7 mouse cellular contexts compared by ENCODE assay signal in genomic region chr8:105964506-105965265, GRCm38 (mm10). TPM values are rescaled to one million over a fixed set of nuclear protein-coding genes. Genes with fewer than 3 reads are reported as not detected.
DNase-seq lines count a peak whose midpoint lies in the region; ATAC-seq and TF ChIP-seq lines count a peak whose summit lies in the region.

No protein-coding gene starts in this region.

- TF ChIP-seq CTCF in C2C12 (IDR thresholded peaks at IDR 0.05; ENCODE audit: control insufficient read depth, insufficient read depth, insufficient read length): no peak
- no peak for TF ChIP-seq CTCF in G1E (IDR thresholded peaks at IDR 0.05; ENCODE audit: low read depth, low read length)

- H3K36me3 ChIP-seq in C2C12 (ENCODE audit: control insufficient read depth, insufficient read depth): peaks cover 5% of the 10 kb centered on the region
- H3K36me3 ChIP-seq in G1E (replicated peaks): peaks cover 44% of the 10 kb centered on the region
- H3K36me3 ChIP-seq in heart, embryonic 14.5 days (ENCODE audit: control insufficient read depth, insufficient read depth, low read length): peaks cover 18% of the 10 kb centered on the region
- H3K36me3 ChIP-seq in liver, embryonic 15.5 days (replicated peaks): peaks cover 10% of the 10 kb centered on the region

- DNase-seq in G1E (ENCODE audit: low spot score): no peak
- DNase-seq in adrenal gland, postnatal 4 days (ENCODE audit: low spot score in 2 of 2): no peak
- no peak for DNase-seq in adipocyte (ENCODE audit: low spot score)
- DNase-seq in adrenal gland, adult 8-10 months: no peak

- peaks cover 48% of the 10 kb centered on the region for H3K4me1 ChIP-seq in G1E (ENCODE audit: insufficient read depth, low read depth, low read length)
- H3K4me1 ChIP-seq in heart, embryonic 14.5 days (ENCODE audit: control insufficient read depth in 2 of 2, insufficient read depth in 2 of 2, low read length in 2 of 2): peaks cover 29 to 61% of the 10 kb centered on the region in 2 experiments
- H3K4me1 ChIP-seq in liver, embryonic 15.5 days (replicated peaks): peaks cover 89% of the 10 kb centered on the region

- H3K27me3 ChIP-seq in C2C12 (ENCODE audit: control insufficient read depth, insufficient read depth, insufficient read length) (no peaks in the 10 kb centered on the region), G1E (ENCODE audit: insufficient read depth, low read length) (no peaks in the 10 kb centered on the region)
- H3K27me3 ChIP-seq in heart, embryonic 14.5 days (ENCODE audit: control insufficient read depth, insufficient read depth, low read length): no peaks in the 10 kb centered on the region
- no peaks in the 10 kb centered on the region for H3K27me3 ChIP-seq in liver, embryonic 15.5 days

- H3K9me3 ChIP-seq in G1E (replicated peaks): no peaks in the 10 kb centered on the region
- H3K9me3 ChIP-seq in heart, embryonic 14.5 days (ENCODE audit: control insufficient read depth, low read length): no peaks in the 10 kb centered on the region
- no peaks in the 10 kb centered on the region for H3K9me3 ChIP-seq in liver, embryonic 15.5 days (replicated peaks)

- H3K79me3 ChIP-seq in C2C12 (ENCODE audit: low read depth): peaks cover 45% of the 10 kb centered on the region

- H3ac ChIP-seq in C2C12 (ENCODE audit: control insufficient read depth, insufficient read length, low read depth): peak overlapping the region; percentile 95

- H3K27ac ChIP-seq in heart, embryonic 14.5 days (replicated peaks in 1 of 2; ENCODE audit: control insufficient read depth in 1 of 2, insufficient read depth in 1 of 2, low read depth in 2 of 2, low read length in 2 of 2): peak overlapping the region in 1 of 2 experiments; percentile 95; a peak in 2 of 4 replicates
- peak overlapping the region; percentile 93 for H3K27ac ChIP-seq in liver, embryonic 15.5 days (replicated peaks)

- H3K9ac ChIP-seq in heart, embryonic 14.5 days (ENCODE audit: low read length): peak overlapping the region; percentile 97
- peak overlapping the region; percentile 75 for H3K9ac ChIP-seq in liver, embryonic 15.5 days

- no peak for ATAC-seq in G1E (ENCODE audit: extremely low read depth, insufficient number of reproducible peaks, low FRiP score, poor library complexity, severe bottlenecking)
- ATAC-seq in heart, embryonic 14.5 days (ENCODE audit: insufficient number of reproducible peaks, insufficient read depth, low FRiP score, low read depth): no peak
- no peak for ATAC-seq in liver, embryonic 15.5 days (ENCODE audit: insufficient read depth)

- H3K4me2 ChIP-seq in heart, embryonic 14.5 days (ENCODE audit: low read length): peak overlapping the region; percentile 90
- peak overlapping the region; percentile 97 for H3K4me2 ChIP-seq in liver, embryonic 15.5 days

- WGBS in heart, embryonic 14.5 days: 38% methylated on average over 12 of the region's 12 CpGs
- 52% methylated on average over 12 of the region's 12 CpGs for WGBS in liver, embryonic 15.5 days (ENCODE audit: insufficient replicate concordance)

- peaks cover 62% of the 10 kb centered on the region for H3K79me2 ChIP-seq in C2C12 (ENCODE audit: control insufficient read depth, insufficient read depth)

- H3K4me3 ChIP-seq in C2C12 (ENCODE audit: insufficient read depth, poor library complexity, severe bottlenecking): peak overlapping the region; percentile 76
- peak overlapping the region; percentile 96 for H3K4me3 ChIP-seq in G1E (ENCODE audit: low read depth, low read length)
- peak overlapping the region; percentile 90 to 93 for H3K4me3 ChIP-seq in heart, embryonic 14.5 days (ENCODE audit: control insufficient read depth in 1 of 2, insufficient read depth in 1 of 2, low read depth in 1 of 2, low read length in 2 of 2)
- H3K4me3 ChIP-seq in liver, embryonic 15.5 days (replicated peaks): peak overlapping the region; percentile 77

TF ChIP-seq in C2C12, 6 proteins besides CTCF, POLR2A, EP300 and RAD21:
- TF ChIP-seq MYOD1 (IDR thresholded peaks at IDR 0.05; ENCODE audit: control insufficient read depth, insufficient read length, low read depth) (no peak), CEBPB (IDR thresholded peaks at IDR 0.05; ENCODE audit: low read depth) (no peak)

RNA-seq across cellular contexts. Expression of gene Slc12a4, which starts 1.2 kb away (rescaled TPM):
- polyA plus RNA-seq in C2C12 (2012; fragmentation: generic; extraction: Trizol) (79.1 TPM), G1E (2012) (7.4 and 8.7 TPM in 2 replicates)
- total RNA-seq in G1E (2014; fragmentation: Nextera tagmentation) (3.7 and 4.4 TPM in 2 replicates), G1E (2017) (6.6 and 7.2 TPM in 2 replicates)
- 32.7 and 38.4 TPM in 2 replicates for polyA plus RNA-seq in heart, embryonic 14.5 days (2014; fragmentation: Nextera tagmentation; extraction: Ambion mirVana)
- polyA plus RNA-seq in liver, embryonic 15.5 days (2015; fragmentation: Nextera tagmentation; extraction: Ambion mirVana): 10.6 and 11.9 TPM in 2 replicates
- 10 to 100 TPM; 30.9 to 40.2 TPM for total RNA-seq in adrenal gland, postnatal 4 days (2021)
- total RNA-seq in adrenal gland, adult 8-10 months (2022): 10 to 100 TPM; 46.2 to 86.2 (median 68.3) TPM

RNA-seq across cellular contexts. Expression of gene Dpep3, which starts 14.5 kb away (rescaled TPM):
- polyA plus RNA-seq in C2C12 (2012; fragmentation: generic; extraction: Trizol) (not detected), G1E (2012) (not detected in 2 replicates)
- total RNA-seq in G1E (2014; fragmentation: Nextera tagmentation) (not detected in 2 replicates), G1E (2017) (0.05 TPM in 1 of 2 replicates, not detected in the other)
- not detected in 2 replicates for polyA plus RNA-seq in heart, embryonic 14.5 days (2014; fragmentation: Nextera tagmentation; extraction: Ambion mirVana)
- polyA plus RNA-seq in liver, embryonic 15.5 days (2015; fragmentation: Nextera tagmentation; extraction: Ambion mirVana): not detected in 2 replicates
- total RNA-seq in adrenal gland, postnatal 4 days (2021): not detected
- not detected for total RNA-seq in adrenal gland, adult 8-10 months (2022)

RNA-seq across cellular contexts. Expression of gene Lcat, which starts 21.5 kb away (rescaled TPM):
- polyA plus RNA-seq in C2C12 (2012; fragmentation: generic; extraction: Trizol) (1.4 TPM), G1E (2012) (0.29 and 0.40 TPM in 2 replicates)
- total RNA-seq in G1E (2014; fragmentation: Nextera tagmentation) (0.92 TPM in 1 of 2 replicates, not detected in the other), G1E (2017) (0.17 and 0.22 TPM in 2 replicates)
- polyA plus RNA-seq in heart, embryonic 14.5 days (2014; fragmentation: Nextera tagmentation; extraction: Ambion mirVana): 1.2 and 1.3 TPM in 2 replicates
- polyA plus RNA-seq in liver, embryonic 15.5 days (2015; fragmentation: Nextera tagmentation; extraction: Ambion mirVana): 70.8 and 85.2 TPM in 2 replicates
- 10 to 100 TPM in 1 of 2 experiments, 1 to 10 TPM in 1; 2.1 to 33.5 TPM for total RNA-seq in adrenal gland, postnatal 4 days (2021)
- 1 to 10 TPM; 1.1 to 3.1 (median 2.2) TPM for total RNA-seq in adrenal gland, adult 8-10 months (2022)

RNA-seq across cellular contexts. Expression of gene Psmb10, which starts 26.4 kb away (rescaled TPM):
- polyA plus RNA-seq in C2C12 (2012; fragmentation: generic; extraction: Trizol) (73.5 TPM), G1E (2012) (125 and 148 TPM in 2 replicates)
- total RNA-seq in G1E (2014; fragmentation: Nextera tagmentation) (14.4 and 16.3 TPM in 2 replicates), G1E (2017) (15.3 and 19.7 TPM in 2 replicates)
- 73.7 and 74.2 TPM in 2 replicates for polyA plus RNA-seq in heart, embryonic 14.5 days (2014; fragmentation: Nextera tagmentation; extraction: Ambion mirVana)
- polyA plus RNA-seq in liver, embryonic 15.5 days (2015; fragmentation: Nextera tagmentation; extraction: Ambion mirVana): 45.0 and 47.9 TPM in 2 replicates
- total RNA-seq in adrenal gland, postnatal 4 days (2021): 10 to 100 TPM; 76.8 to 84.8 TPM
- 100 to 1,000 TPM in 1 of 4 experiments, 10 to 100 TPM in 3; 66.8 to 110 (median 68.4) TPM for total RNA-seq in adrenal gland, adult 8-10 months (2022)

RNA-seq across cellular contexts. Expression of gene Dus2, which starts 26.5 kb away (rescaled TPM):
- polyA plus RNA-seq in C2C12 (2012; fragmentation: generic; extraction: Trizol) (13.1 TPM), G1E (2012) (3.6 and 3.9 TPM in 2 replicates)
- total RNA-seq in G1E (2014; fragmentation: Nextera tagmentation) (20.9 and 21.7 TPM in 2 replicates), G1E (2017) (14.2 and 18.3 TPM in 2 replicates)
- polyA plus RNA-seq in heart, embryonic 14.5 days (2014; fragmentation: Nextera tagmentation; extraction: Ambion mirVana): 13.5 and 15.2 TPM in 2 replicates
- 10.5 and 12.0 TPM in 2 replicates for polyA plus RNA-seq in liver, embryonic 15.5 days (2015; fragmentation: Nextera tagmentation; extraction: Ambion mirVana)
- 10 to 100 TPM; 15.0 to 15.3 TPM for total RNA-seq in adrenal gland, postnatal 4 days (2021)
- 10 to 100 TPM; 16.1 to 26.6 (median 22.3) TPM for total RNA-seq in adrenal gland, adult 8-10 months (2022)

Comparison
In these comparisons a context has a peak if more than half of its experiments do, and no peak if none do; other contexts are left out.
1. RNA of gene Lcat, which starts 21.5 kb away (polyA plus RNA-seq): 70.8 to 85.2 TPM in liver, embryonic 15.5 days; 1.4 TPM in C2C12 (single experiment), 1.2 to 1.3 TPM in heart, embryonic 14.5 days and 0.29 to 0.40 TPM in G1E; every median in the first group is over 10 times any median in the second.
2. Peak in every context shown above with its lines, with median percentiles within 50 percentile points of each other: H3K4me3 ChIP-seq.